Mouse (Mus musculus) hindbrain, embryonic 15.5 days (tissue): ENCODE measurements around the gene Grm4. TPM values are rescaled to one million over a fixed set of nuclear protein-coding genes. Genes with fewer than 3 reads are reported as not detected.

Experiments
- ATAC-seq: fragments of 200-750 bp; cut with Nextera tagmentation; 2 replicates; pipeline ENCODE4 v1.8.0; 2017; ENCODE audit warnings: low read depth, moderate number of reproducible peaks, moderate TSS enrichment; ENCODE audit not compliant: low FRiP score
- H3K27ac ChIP-seq: fragments of 300-500 bp; sonication (generic); replicated peaks from 2 replicates; pipeline ENCODE4 v1.5.1; 2015; ENCODE audit warnings: mild to moderate bottlenecking, inconsistent platforms
- H3K27me3 ChIP-seq: fragments of 300-500 bp; sonication (generic); 2 replicates; pipeline ENCODE4 v1.6.1; 2015; ENCODE audit warnings: control low read depth, inconsistent platforms
- H3K36me3 ChIP-seq: fragments of 300-500 bp; sonication (generic); 2 replicates; pipeline ENCODE4 v1.6.1; 2015; ENCODE audit warnings: control low read depth, inconsistent platforms
- H3K4me1 ChIP-seq: fragments of 300-500 bp; sonication (generic); replicated peaks from 2 replicates; pipeline ENCODE4 v1.6.1; 2015; ENCODE audit warnings: control low read depth, inconsistent platforms
- H3K4me2 ChIP-seq: fragments of 300-500 bp; sonication (generic); 2 replicates; pipeline ENCODE4 v1.6.1; 2015; ENCODE audit warnings: moderate library complexity, mild to moderate bottlenecking, inconsistent platforms
- H3K4me3 ChIP-seq: fragments of 300-500 bp; sonication (generic); 2 replicates; pipeline ENCODE4 v1.5.1; 2015; ENCODE audit warnings: mild to moderate bottlenecking, inconsistent platforms
- H3K9ac ChIP-seq: fragments of 300-500 bp; sonication (generic); 2 replicates; pipeline ENCODE4 v1.6.1; 2015; ENCODE audit warnings: inconsistent platforms
- H3K9me3 ChIP-seq: fragments of 300-500 bp; sonication (generic); 2 replicates; pipeline ENCODE4 v1.6.1; 2016; ENCODE audit warnings: control low read depth, inconsistent platforms
- WGBS: fragments of 180-500 bp; shearing (Covaris S2); methylation state at CpG from one replicate; pipeline ENCODE4 v1.1.7; 2015; 5-methylcytosine and 5-hydroxymethylcytosine counted together
- polyA plus RNA-seq: library from polyadenylated mRNA; unstranded; fragments of >200 nt; fragmentation: Nextera tagmentation; extraction: Ambion mirVana; gene quantifications from 2 replicates; pipeline ENCODE4 v1.2.1, GENCODE M21; 2015

The Grm4 gene
- polyA plus RNA-seq, 1 experiment from 2014 or later: 8.7 TPM

GRCm38 (mm10) chr17:27546574-27547085 lies 25.4 kb upstream of the Grm4 start:
- Histone ChIP-seq H3K4me3 (no peak overlapping the region), H3K27me3 (no peaks in the 10 kb centered on the region), H3K9me3 (no peaks in the 10 kb centered on the region), H3K27ac (no peak overlapping the region), H3K9ac (no peak overlapping the region), H3K36me3 (no peaks in the 10 kb centered on the region), H3K4me1 (0 out of 2 replicates have a peak, but pooled peaks cover 8% of the 10 kb centered on the region), H3K4me2 (no peak overlapping the region)
- 69% methylated on average over 7 of the region's 7 CpGs for WGBS
- no peak for ATAC-seq

DNA sequence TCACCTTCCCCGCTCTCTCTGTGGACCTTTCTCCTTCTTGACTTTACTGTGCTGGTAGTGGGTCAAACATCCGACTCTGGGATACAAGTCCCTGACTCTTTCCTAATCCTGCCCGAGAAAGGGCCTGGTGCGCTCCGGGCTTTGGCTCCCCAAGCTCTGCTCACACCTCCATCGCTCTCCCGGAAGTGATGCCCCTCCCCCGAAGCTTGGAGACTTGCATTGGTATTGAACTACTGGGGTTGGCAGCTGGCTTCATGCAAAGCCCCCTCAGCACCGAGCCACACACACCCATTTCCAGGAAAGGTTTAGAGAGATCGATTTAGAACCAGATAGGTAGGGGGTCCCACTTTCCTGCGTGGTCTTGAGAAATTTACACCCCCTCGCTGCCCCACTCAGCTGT lies 24.8 kb upstream of the Grm4 start:
- Histone ChIP-seq H3K4me2 (no peak overlapping the region), H3K27ac (no peak overlapping the region), H3K9ac (no peak overlapping the region), H3K4me3 (no peak overlapping the region), H3K36me3 (no peaks in the 10 kb centered on the region), H3K4me1 (0 out of 2 replicates have a peak, but pooled peaks cover 8% of the 10 kb centered on the region), H3K9me3 (no peaks in the 10 kb centered on the region), H3K27me3 (no peaks in the 10 kb centered on the region)
- 54% methylated on average over 12 of the region's 12 CpGs for WGBS
- no peak for ATAC-seq

GRCm38 (mm10) chr17:27544551-27544950 lies 23.3 kb upstream of the Grm4 start:
- no peak for ATAC-seq
- H3K4me2 ChIP-seq: no peak overlapping the region
- no peak overlapping the region for H3K4me3 ChIP-seq
- H3K9me3 ChIP-seq: no peaks in the 10 kb centered on the region
- 0 out of 2 replicates have a peak, but pooled peaks cover 7% of the 10 kb centered on the region for H3K4me1 ChIP-seq
- no peak overlapping the region for H3K9ac ChIP-seq
- no peaks in the 10 kb centered on the region for H3K27me3 ChIP-seq
- WGBS: 82% methylated on average over 11 of the region's 11 CpGs
- no peaks in the 10 kb centered on the region for H3K36me3 ChIP-seq
- no peak overlapping the region for H3K27ac ChIP-seq

DNA sequence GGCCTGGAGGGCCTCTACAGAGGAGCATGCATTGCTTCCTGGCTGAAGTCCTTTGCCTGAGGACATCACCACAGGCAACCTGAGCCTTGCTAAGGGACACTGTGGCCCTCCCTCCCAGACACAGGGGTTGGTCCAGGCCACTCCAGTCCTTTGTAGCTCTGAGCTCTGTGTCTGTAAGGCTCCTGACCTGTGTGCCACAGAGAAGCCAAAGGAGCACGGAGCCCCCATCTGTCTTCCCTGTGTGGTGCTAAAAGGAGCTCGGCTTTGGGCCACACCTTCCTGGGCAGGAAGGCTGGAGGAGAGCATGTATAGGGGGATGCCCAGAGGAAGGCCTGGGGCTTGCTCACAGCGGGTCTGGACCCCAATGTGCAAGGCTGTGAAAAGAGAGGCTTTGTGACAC lies 20.8 kb upstream of the Grm4 start:
- ATAC-seq: no peak
- no peaks in the 10 kb centered on the region for H3K36me3 ChIP-seq
- no peak overlapping the region for H3K9ac ChIP-seq
- H3K9me3 ChIP-seq: no peaks in the 10 kb centered on the region
- WGBS: 77% methylated on average over 3 of the region's 3 CpGs
- no peaks in the 10 kb centered on the region for H3K4me1 ChIP-seq
- H3K27ac ChIP-seq: no peak overlapping the region
- H3K4me2 ChIP-seq: no peak overlapping the region
- H3K27me3 ChIP-seq: no peaks in the 10 kb centered on the region
- no peak overlapping the region for H3K4me3 ChIP-seq

DNA sequence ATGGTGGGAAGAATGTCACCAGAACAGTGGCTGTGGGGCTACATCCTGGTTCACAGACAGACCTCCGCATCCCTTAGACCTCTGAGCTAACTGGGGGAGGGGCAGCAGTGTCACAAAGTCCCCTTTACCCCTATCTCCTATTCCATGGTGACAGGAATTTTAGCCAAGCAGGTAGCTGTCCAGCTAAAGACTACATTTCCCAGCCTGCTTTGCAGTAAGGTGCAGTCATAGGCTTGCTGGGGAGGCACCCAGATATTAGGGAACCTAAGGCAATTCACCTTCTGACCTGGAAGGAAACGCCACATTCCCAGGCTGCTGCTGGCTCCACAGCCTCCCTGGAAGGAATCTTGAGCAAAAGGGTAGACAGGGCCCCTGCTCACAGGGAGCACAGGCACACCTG lies 20.1 kb upstream of the Grm4 start:
- Histone ChIP-seq H3K9me3 (no peaks in the 10 kb centered on the region), H3K36me3 (no peaks in the 10 kb centered on the region), H3K9ac (no peak overlapping the region), H3K4me1 (no peaks in the 10 kb centered on the region), H3K4me2 (no peak overlapping the region), H3K4me3 (no peak overlapping the region), H3K27me3 (no peaks in the 10 kb centered on the region), H3K27ac (no peak overlapping the region)
- ATAC-seq: no peak
- WGBS: 78% methylated on average over 2 of the region's 2 CpGs

DNA sequence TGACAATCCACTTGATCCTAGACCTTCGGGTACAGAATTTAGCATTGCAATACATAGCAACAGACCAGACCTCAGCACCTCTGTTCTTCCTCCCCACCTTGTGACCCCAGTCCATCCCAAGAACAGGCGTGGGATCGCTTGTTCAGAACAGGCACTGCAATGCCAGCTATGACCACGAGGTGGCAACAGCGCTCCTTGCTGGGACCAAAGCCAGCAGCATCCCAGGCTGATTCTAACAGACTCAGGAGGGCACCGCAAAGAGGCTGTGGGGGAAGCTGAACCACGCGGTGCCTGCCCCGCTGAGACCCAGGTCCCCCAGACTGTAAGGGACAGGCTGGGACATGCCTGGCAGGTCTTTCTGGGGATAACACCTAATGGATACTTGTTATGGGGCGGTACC lies 13.5 kb upstream of the Grm4 start:
- H3K36me3 ChIP-seq: no peaks in the 10 kb centered on the region
- 2% methylated on average over 10 of the region's 10 CpGs for WGBS
- no peaks in the 10 kb centered on the region for H3K9me3 ChIP-seq
- ATAC-seq: peak; percentile 77
- H3K4me3 ChIP-seq: no peak overlapping the region
- peaks cover 3% of the 10 kb centered on the region; the same call in 1 of the 2 replicates for H3K4me1 ChIP-seq
- H3K4me2 ChIP-seq: peak overlapping the region; percentile 22; the same call in 1 of the 2 replicates
- H3K27me3 ChIP-seq: no peaks in the 10 kb centered on the region
- H3K9ac ChIP-seq: no peak overlapping the region
- H3K27ac ChIP-seq: no peak overlapping the region

DNA sequence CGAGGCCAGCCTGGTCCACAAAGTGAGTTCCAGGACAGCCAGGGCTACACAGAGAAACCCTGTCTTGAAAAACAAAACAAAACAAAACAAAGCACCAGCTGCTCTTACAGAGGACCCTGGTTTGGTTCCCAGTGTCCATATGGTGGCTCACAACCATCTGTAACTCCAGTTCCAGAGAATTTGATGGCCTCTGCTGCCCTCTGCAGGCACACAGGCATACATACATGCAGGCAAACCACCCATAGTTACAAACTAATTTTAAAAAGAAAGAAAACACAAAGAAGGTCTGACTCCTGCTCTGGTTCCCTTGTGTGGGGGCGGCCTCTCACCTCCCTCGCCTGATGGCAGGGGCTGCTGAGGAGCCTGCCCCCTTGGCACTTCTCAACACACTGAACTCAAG lies 12.2 kb upstream of the Grm4 start:
- no peak overlapping the region for H3K9ac ChIP-seq
- no peaks in the 10 kb centered on the region for H3K27me3 ChIP-seq
- no peak for ATAC-seq
- WGBS: 88% methylated on average over 3 of the region's 3 CpGs
- H3K27ac ChIP-seq: no peak overlapping the region
- no peak overlapping the region for H3K4me2 ChIP-seq
- no peaks in the 10 kb centered on the region for H3K36me3 ChIP-seq
- H3K4me1 ChIP-seq: peaks cover 3% of the 10 kb centered on the region; the same call in 1 of the 2 replicates
- no peak overlapping the region for H3K4me3 ChIP-seq
- H3K9me3 ChIP-seq: no peaks in the 10 kb centered on the region

- Histone ChIP-seq H3K4me2 (no peak overlapping the region), H3K36me3 (no peaks in the 10 kb centered on the region), H3K9me3 (no peaks in the 10 kb centered on the region), H3K27ac (no peak overlapping the region), H3K4me3 (no peak overlapping the region), H3K9ac (no peak overlapping the region), H3K4me1 (peaks cover 3% of the 10 kb centered on the region; the same call in 1 of the 2 replicates), H3K27me3 (no peaks in the 10 kb centered on the region)
- WGBS: 95% methylated on average over 8 of the region's 8 CpGs
- ATAC-seq: no peak
Observed at GRCm38 (mm10) chr17:27532095-27532494, 10.9 kb upstream of the Grm4 start.

GRCm38 (mm10) chr17:27528767-27529166 lies 7.6 kb upstream of the Grm4 start:
- WGBS: 79% methylated on average over 5 of the region's 5 CpGs
- no peak overlapping the region for H3K27ac ChIP-seq
- H3K4me1 ChIP-seq: no peaks in the 10 kb centered on the region
- no peaks in the 10 kb centered on the region for H3K9me3 ChIP-seq
- ATAC-seq: no peak
- no peaks in the 10 kb centered on the region for H3K27me3 ChIP-seq
- no peak overlapping the region for H3K4me3 ChIP-seq
- no peak overlapping the region for H3K9ac ChIP-seq
- H3K4me2 ChIP-seq: no peak overlapping the region
- H3K36me3 ChIP-seq: no peaks in the 10 kb centered on the region

GRCm38 (mm10) chr17:27528030-27528429 lies 6.8 kb upstream of the Grm4 start:
- no peak overlapping the region for H3K27ac ChIP-seq
- no peaks in the 10 kb centered on the region for H3K4me1 ChIP-seq
- no peaks in the 10 kb centered on the region for H3K36me3 ChIP-seq
- H3K4me3 ChIP-seq: no peak overlapping the region
- H3K9ac ChIP-seq: no peak overlapping the region
- no peaks in the 10 kb centered on the region for H3K27me3 ChIP-seq
- WGBS: 40% methylated on average over 8 of the region's 8 CpGs
- no peak for ATAC-seq
- no peak overlapping the region for H3K4me2 ChIP-seq
- H3K9me3 ChIP-seq: no peaks in the 10 kb centered on the region

DNA sequence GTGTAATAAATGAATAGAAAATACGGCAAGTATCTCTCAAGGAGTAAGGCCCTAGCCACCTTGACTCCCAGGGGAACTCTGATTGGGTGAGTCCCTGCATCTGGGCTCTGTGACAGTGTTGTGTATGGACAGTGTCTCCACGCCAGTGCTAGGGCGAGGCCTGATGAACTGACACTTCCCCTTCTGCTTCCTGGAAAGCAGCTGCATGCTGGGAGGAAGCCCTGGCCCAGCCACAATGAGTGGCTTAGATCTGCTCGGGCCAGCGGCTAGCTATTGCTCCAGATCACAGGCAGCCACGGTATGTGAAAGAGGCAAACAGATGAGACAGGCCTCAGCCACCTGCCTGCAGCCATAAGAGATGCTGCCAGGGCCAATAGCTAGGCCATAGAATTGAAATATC lies 6.0 kb upstream of the Grm4 start:
- no peaks in the 10 kb centered on the region for H3K4me1 ChIP-seq
- no peak overlapping the region for H3K27ac ChIP-seq
- no peaks in the 10 kb centered on the region for H3K36me3 ChIP-seq
- no peak overlapping the region for H3K4me2 ChIP-seq
- ATAC-seq: no peak
- 77% methylated on average over 6 of the region's 6 CpGs for WGBS
- H3K4me3 ChIP-seq: no peak overlapping the region
- H3K27me3 ChIP-seq: no peaks in the 10 kb centered on the region
- H3K9ac ChIP-seq: no peak overlapping the region
- H3K9me3 ChIP-seq: no peaks in the 10 kb centered on the region

DNA sequence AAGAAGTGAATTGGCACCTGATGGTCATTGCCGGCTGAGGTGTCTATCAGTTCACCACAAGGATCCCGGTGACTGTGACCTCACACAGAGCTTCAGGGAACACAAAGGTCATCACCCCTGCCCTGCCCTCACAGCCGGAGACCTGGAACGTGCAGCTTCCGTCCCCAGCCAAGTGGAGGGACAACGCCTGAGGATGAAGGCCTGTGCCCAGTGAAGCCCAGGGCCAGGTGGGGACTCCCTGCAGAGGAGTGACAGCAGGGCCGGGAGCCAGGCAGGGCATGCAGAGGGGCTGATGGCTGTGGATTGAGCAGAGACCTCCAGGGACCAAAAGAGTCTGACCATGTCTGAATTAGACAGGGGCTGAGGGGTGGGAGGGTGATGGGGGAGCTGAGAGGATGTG lies 1.9 kb upstream of the Grm4 start:
- H3K36me3 ChIP-seq: no peaks in the 10 kb centered on the region

GRCm38 (mm10) chr17:27520557-27520956 lies 646 bp downstream of the Grm4 start:
- peak; percentile 69; the same call in 1 of the 2 replicates for ATAC-seq
- Histone ChIP-seq H3K9ac (no peak overlapping the region), H3K4me2 (peak overlapping the region; percentile 51), H3K9me3 (no peaks in the 10 kb centered on the region), H3K27ac (no peak overlapping the region), H3K36me3 (no peaks in the 10 kb centered on the region), H3K27me3 (peaks cover 18% of the 10 kb centered on the region), H3K4me3 (peak overlapping the region; percentile 20; the same call in 1 of the 2 replicates), H3K4me1 (peaks cover 21% of the 10 kb centered on the region)
- WGBS: 0% methylated on average over 27 of the region's 27 CpGs

More for the DNA sequence above, 1.9 kb upstream of the Grm4 start:
- H3K4me1 ChIP-seq: peaks cover 20% of the 10 kb centered on the region
- no peak overlapping the region for H3K4me3 ChIP-seq
- ATAC-seq: no peak
- no peaks in the 10 kb centered on the region for H3K9me3 ChIP-seq
- H3K27ac ChIP-seq: no peak overlapping the region
- peaks cover 18% of the 10 kb centered on the region for H3K27me3 ChIP-seq
- 55% methylated on average over 7 of the region's 7 CpGs for WGBS
- no peak overlapping the region for H3K4me2 ChIP-seq
- H3K9ac ChIP-seq: no peak overlapping the region
